Mouse (Mus musculus) intestine, embryonic 14.5 days (tissue): ENCODE measurements around the gene Epc2. TPM values are rescaled to one million over a fixed set of nuclear protein-coding genes. Genes with fewer than 3 reads are reported as not detected.

Source experiments
- ATAC-seq: fragments of 200-750 bp; cut with Nextera tagmentation; replicated peaks from 2 replicates; pipeline ENCODE4 v1.8.0; 2017; ENCODE audit warnings: low read depth, moderate number of reproducible peaks, moderate TSS enrichment, moderate library complexity; ENCODE audit not compliant: low FRiP score, low TSS enrichment
- DNase-seq: peaks from one replicate; pipeline ENCODE4 v3.0.0-alpha.2; 2018; ENCODE audit warnings: low spot score
- H3K27ac ChIP-seq: fragments of 300-500 bp; sonication (generic); 2 replicates; pipeline ENCODE4 v1.5.1; 2014; ENCODE audit warnings: low read depth, mild to moderate bottlenecking, control low read depth
- H3K27me3 ChIP-seq: fragments of 300-500 bp; sonication (generic); replicated peaks from 2 replicates; pipeline ENCODE4 v1.6.1; 2014; ENCODE audit warnings: low read length, control low read depth; ENCODE audit not compliant: control insufficient read depth, insufficient read depth
- H3K36me3 ChIP-seq: fragments of 300-500 bp; sonication (generic); 2 replicates; pipeline ENCODE4 v1.6.1; 2014; ENCODE audit warnings: low read length, control low read depth; ENCODE audit not compliant: control insufficient read depth, insufficient read depth
- H3K4me1 ChIP-seq: fragments of 300-500 bp; sonication (generic); replicated peaks from 2 replicates; pipeline ENCODE4 v1.6.1; 2014; ENCODE audit warnings: low read length, control low read depth, mixed read lengths; ENCODE audit not compliant: control insufficient read depth, insufficient read depth
- H3K4me2 ChIP-seq: fragments of 300-500 bp; sonication (generic); 2 replicates; pipeline ENCODE4 v1.6.1; 2014; ENCODE audit warnings: low read length
- H3K4me3 ChIP-seq: fragments of 300-500 bp; sonication (generic); 2 replicates; pipeline ENCODE4 v1.5.1; 2014; ENCODE audit warnings: low read depth, low read length, control low read depth, mixed read lengths
- H3K9ac ChIP-seq: fragments of 300-500 bp; sonication (generic); 2 replicates; pipeline ENCODE4 v1.6.1; 2014; ENCODE audit warnings: mild to moderate bottlenecking, low read length
- H3K9me3 ChIP-seq: fragments of 300-500 bp; sonication (generic); 2 replicates; pipeline ENCODE4 v1.6.1; 2016; ENCODE audit warnings: low read length, control low read depth; ENCODE audit not compliant: control insufficient read depth
- WGBS: fragments of 180-500 bp; shearing (Covaris S2); extraction: QIAGEN DNeasy Blood & Tissue Kit; methylation state at CpG from one replicate; pipeline ENCODE4 v1.1.7; 2014; 5-methylcytosine and 5-hydroxymethylcytosine counted together
- polyA plus RNA-seq: library from polyadenylated mRNA; unstranded; fragments of >200 nt; fragmentation: Nextera tagmentation; extraction: Ambion mirVana; gene quantifications from 2 replicates; pipeline ENCODE4 v1.2.1, GENCODE M21; 2014

Gene Epc2
- polyA plus RNA-seq, 1 experiment from 2014 or later = 8.7 TPM

DNA sequence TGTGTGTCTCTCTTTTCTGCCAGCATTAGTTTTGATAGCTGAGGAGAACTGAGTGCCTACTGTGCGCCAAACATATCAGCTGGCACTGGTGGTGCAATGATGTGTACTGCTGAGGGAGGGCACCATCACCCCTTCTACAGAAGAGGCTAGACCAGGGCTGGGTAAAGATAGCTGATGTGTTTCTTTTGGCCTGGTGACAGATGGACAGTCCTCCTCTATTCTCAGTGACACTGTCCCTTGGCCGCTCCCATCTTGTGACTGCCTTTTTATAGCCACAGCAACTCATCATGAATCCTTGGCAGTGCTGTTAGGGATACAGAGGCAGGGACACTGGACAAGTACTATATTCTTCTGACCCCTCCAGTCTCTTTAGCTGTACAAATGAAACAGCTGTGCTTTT is 132.0 kb downstream of the Epc2 start:
- Histone ChIP-seq H3K4me1 (no peaks in the 10 kb centered on the region), H3K4me2 (no peak overlapping the region), H3K36me3 (no peaks in the 10 kb centered on the region), H3K27me3 (no peaks in the 10 kb centered on the region), H3K9ac (no peak overlapping the region), H3K9me3 (no peaks in the 10 kb centered on the region), H3K4me3 (no peak overlapping the region), H3K27ac (no peak overlapping the region)
- WGBS = 82% methylated on average over 2 of the region's 2 CpGs
- DNase-seq = no peak
- no peak for ATAC-seq

DNA sequence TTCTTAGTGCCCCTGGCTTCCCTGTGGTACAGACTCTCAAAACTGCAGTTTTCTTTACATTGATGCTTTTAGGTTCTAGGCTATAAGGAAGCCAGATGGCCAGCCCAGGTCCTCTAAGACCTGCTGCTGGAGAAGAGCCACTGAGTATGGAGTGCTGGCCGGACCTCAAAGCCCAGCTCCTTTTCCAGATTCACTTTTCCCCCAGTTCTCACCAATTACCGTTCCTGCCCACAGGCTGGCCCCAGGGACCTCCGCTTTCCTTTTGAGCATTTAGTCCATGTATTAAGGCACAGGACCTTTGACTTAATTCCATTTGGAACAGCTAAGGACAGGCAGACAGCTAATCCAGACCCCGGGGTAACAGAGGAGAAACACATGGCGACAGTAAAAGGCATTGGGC is 139.2 kb downstream of the Epc2 start:
- Histone ChIP-seq H3K9me3 (no peaks in the 10 kb centered on the region), H3K9ac (no peak overlapping the region), H3K36me3 (no peaks in the 10 kb centered on the region), H3K27ac (no peak overlapping the region), H3K4me2 (no peak overlapping the region), H3K27me3 (no peaks in the 10 kb centered on the region), H3K4me1 (no peaks in the 10 kb centered on the region), H3K4me3 (no peak overlapping the region)
- 60% methylated on average over 5 of the region's 5 CpGs for WGBS
- DNase-seq (no peak), ATAC-seq (no peak)

DNA sequence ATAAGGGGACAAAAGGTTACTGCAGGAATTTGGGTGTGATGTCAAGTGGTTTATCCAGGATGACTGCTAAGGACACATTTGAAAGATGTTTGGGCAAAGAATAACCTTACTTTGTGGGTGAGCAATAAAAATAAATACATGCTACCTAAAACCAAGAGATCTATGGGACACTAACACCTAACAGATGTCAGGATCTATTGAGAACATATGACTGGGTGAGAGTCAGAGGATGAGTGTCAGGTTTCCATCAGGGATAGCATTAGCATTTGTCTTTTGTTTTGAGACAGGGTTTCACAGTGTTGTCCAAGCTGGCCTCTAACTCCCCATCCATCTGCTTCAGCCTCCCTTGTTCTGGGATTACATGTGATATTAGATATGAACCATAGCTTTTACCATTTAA is 141.6 kb downstream of the Epc2 start:
- Histone ChIP-seq H3K27me3 (no peaks in the 10 kb centered on the region), H3K4me1 (no peaks in the 10 kb centered on the region), H3K4me2 (no peak overlapping the region), H3K36me3 (no peaks in the 10 kb centered on the region), H3K27ac (no peak overlapping the region), H3K9ac (no peak overlapping the region), H3K9me3 (no peaks in the 10 kb centered on the region), H3K4me3 (no peak overlapping the region)
- DNase-seq (no peak), ATAC-seq (no peak)

DNA sequence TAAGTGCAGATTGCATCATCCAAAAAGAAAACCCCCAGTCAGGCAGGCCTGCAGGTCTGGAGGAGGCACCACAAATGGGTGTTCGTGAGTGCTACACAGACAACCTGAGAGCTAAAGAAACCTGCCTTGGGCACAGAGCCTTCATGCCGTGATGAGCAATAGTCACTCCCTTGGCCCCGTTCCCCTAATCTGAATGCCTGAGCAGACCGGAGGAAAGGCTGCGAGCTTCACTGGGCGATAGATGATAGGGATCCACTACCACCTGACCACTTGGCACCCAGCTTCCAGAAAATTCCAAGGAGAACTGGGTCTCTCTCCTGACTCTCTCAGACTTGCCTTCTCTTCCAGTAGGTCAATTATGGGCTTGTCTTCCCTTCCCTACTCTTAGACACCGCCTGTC is 143.6 kb downstream of the Epc2 start:
- H3K9me3 ChIP-seq = no peaks in the 10 kb centered on the region
- H3K4me3 ChIP-seq = no peak overlapping the region
- no peaks in the 10 kb centered on the region for H3K4me1 ChIP-seq
- H3K27ac ChIP-seq = no peak overlapping the region
- 89% methylated on average over 7 of the region's 7 CpGs for WGBS
- H3K36me3 ChIP-seq = no peaks in the 10 kb centered on the region
- H3K9ac ChIP-seq = no peak overlapping the region
- ATAC-seq (no peak), DNase-seq (no peak)
- H3K27me3 ChIP-seq = no peaks in the 10 kb centered on the region
- H3K4me2 ChIP-seq = no peak overlapping the region

DNA sequence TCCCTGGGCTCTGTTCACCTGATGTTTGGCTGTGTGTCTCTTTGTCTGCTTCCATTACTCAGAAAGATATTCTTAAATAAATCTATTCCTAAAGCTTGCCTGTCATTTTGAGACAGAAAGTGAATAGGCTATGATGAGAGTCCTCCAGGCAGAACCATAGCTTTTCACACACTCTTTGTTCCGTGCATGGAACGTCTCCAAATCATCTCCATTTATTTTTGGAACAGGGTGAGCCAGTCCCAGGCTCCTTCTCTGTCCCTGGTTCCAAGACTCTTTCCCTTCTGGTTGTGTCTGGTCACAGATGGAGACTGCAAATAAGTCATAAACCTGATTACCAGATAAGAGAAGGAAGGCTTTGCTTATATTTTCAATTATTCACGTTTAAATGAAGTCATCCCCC is 145.0 kb downstream of the Epc2 start:
- H3K9ac ChIP-seq = no peak overlapping the region
- H3K4me2 ChIP-seq = no peak overlapping the region
- no peaks in the 10 kb centered on the region for H3K36me3 ChIP-seq
- WGBS = 75% methylated on average over 3 of the region's 3 CpGs
- ATAC-seq (no peak), DNase-seq (no peak)
- H3K4me1 ChIP-seq = no peaks in the 10 kb centered on the region
- no peak overlapping the region for H3K4me3 ChIP-seq
- no peak overlapping the region for H3K27ac ChIP-seq
- H3K27me3 ChIP-seq = no peaks in the 10 kb centered on the region
- H3K9me3 ChIP-seq = no peaks in the 10 kb centered on the region

DNA sequence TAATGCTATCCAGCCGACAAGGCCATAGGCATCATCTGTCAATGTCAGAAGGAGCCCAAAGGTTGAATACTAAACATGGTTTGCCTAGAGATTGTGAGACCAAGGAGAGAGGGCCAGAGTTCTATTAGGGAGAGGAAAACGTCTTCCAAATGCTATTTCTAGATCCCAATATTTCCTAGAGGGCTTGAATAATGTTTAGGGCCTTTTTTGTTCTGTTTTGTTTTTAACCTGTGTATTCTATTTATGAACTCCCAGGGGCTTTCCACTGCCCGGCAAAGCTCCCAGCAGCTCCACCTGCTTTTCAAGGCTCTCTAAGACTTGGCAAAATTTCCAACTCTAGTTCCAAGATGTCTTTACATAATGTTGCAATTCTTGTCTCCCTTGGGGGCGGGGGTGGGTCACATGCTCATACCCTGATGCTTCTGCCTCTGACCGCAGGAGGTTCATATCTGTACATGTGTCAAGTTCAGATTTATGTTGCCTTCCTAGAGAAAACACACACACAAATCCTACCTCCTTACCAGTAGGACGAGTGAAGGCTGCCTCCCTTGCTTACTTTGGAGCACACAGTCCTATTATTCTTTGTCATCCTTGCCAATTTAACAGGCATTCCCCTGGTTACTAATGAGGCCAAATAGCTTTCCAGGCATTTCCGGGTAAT is 148.9 kb downstream of the Epc2 start:
- H3K36me3 ChIP-seq = no peaks in the 10 kb centered on the region
- no peak overlapping the region for H3K4me3 ChIP-seq
- no peaks in the 10 kb centered on the region for H3K4me1 ChIP-seq
- no peaks in the 10 kb centered on the region for H3K9me3 ChIP-seq
- WGBS = 61% methylated on average over 7 of the region's 7 CpGs
- H3K27me3 ChIP-seq = no peaks in the 10 kb centered on the region
- no peak overlapping the region for H3K27ac ChIP-seq
- no peak for ATAC-seq
- H3K9ac ChIP-seq = no peak overlapping the region
- DNase-seq = no peak
- H3K4me2 ChIP-seq = no peak overlapping the region

Other genes with a start within 250 kb of the Epc2 start
- 11.3 and 11.9 TPM in 2 replicates for gene Kif5c, start 167.8 kb downstream of the Epc2 start, polyA plus RNA-seq